Mouse (Mus musculus): ENCODE results near the gene Spint4.

GRCm38 (mm10) chr2:164670261-164670660 is 28.0 kb upstream of the Spint4 start:
- TF ChIP-seq EP300 (IDR thresholded peaks at IDR 0.05) (no peak), CTCF (IDR thresholded peaks at IDR 0.05) (no peak)

All from lung, postnatal 0 days (tissue).